Mouse (Mus musculus) liver, embryonic 14.5 days (tissue): Measurements from ENCODE around the gene Dstn.

ENCODE experiments used
- CTCF ChIP-seq: IDR thresholded peaks from 2 replicates; pipeline ENCODE4 v1.5.1; 2016; ENCODE audit warnings: antibody characterized with exemption, low read depth, control low read depth
- EP300 ChIP-seq: IDR thresholded peaks from 2 replicates; pipeline ENCODE4 v1.6.1; 2016; ENCODE audit warnings: antibody characterized with exemption, low read depth

DNA sequence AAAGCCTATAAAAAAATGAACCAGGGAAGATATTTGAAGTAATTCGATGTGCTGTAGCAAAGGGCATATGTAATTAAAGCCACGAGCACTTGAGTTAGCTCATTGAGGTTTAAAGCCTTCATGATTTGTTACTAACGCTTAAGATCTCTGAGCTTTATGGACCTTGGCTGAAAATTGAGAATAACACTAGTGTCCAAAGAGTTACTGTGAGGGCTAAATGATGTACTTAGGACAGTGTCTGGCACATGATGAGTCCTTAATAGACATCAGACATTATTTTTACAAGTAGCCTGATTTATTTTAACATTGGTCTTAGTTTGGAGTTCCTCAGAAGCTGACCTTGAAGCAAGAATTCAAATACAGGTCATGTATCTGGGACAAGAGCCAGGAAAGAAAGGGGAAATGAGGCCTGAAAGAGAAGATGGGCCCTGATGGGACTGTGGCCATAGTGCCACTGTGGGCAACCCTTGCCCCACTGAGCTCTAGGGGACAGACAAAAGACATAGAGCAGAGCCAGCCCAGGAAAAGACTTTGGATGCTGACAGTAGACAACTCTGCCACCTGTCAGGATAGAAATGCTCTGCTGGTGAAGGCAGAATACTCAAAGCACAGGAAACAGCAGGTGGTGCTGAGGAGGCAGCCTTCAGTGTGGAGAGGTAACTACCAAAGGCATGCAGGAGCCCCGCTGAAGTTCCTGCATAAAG lies 38.0 kb upstream of the Dstn start:
- TF ChIP-seq EP300 (no peak), CTCF (peak; percentile 31)
